Mouse (Mus musculus) adipocyte (in vitro differentiated cells): Measurements from ENCODE around the gene Grip1.
A peak's percentile ranks its signal among the peaks of the same experiment; 100 is the strongest.

Experiments used
- DNase-seq: peaks from one replicate; pipeline ENCODE4 v3.0.0-alpha.2; 2016; ENCODE audit warnings: low spot score

Grip1 gene

GRCm38 (mm10) chr10:119573134-119573533 lies 119.5 kb downstream of the Grip1 start:
- DNase-seq: no peak

- no peak for DNase-seq
Measured at GRCm38 (mm10) chr10:119575780-119576179, 122.2 kb downstream of the Grip1 start.

GRCm38 (mm10) chr10:119580024-119580423 lies 126.4 kb downstream of the Grip1 start:
- DNase-seq: no peak

- no peak for DNase-seq
Measured at GRCm38 (mm10) chr10:119584666-119585065, 131.0 kb downstream of the Grip1 start.

- no peak for DNase-seq
Measured at GRCm38 (mm10) chr10:119586976-119587375, 133.3 kb downstream of the Grip1 start.

- no peak for DNase-seq
Measured at GRCm38 (mm10) chr10:119596822-119597221, 143.2 kb downstream of the Grip1 start.

- no peak for DNase-seq
Measured at GRCm38 (mm10) chr10:119607501-119607900, 153.9 kb downstream of the Grip1 start.

- DNase-seq: no peak
Measured at GRCm38 (mm10) chr10:119608998-119609397, 155.4 kb downstream of the Grip1 start.

- DNase-seq: no peak
Measured at GRCm38 (mm10) chr10:119610279-119610895, 156.8 kb downstream of the Grip1 start.

GRCm38 (mm10) chr10:119612034-119612433 lies 158.4 kb downstream of the Grip1 start:
- DNase-seq: no peak

- no peak for DNase-seq
Measured at GRCm38 (mm10) chr10:119614726-119615125, 161.1 kb downstream of the Grip1 start.

- DNase-seq: peak; percentile 43
Measured at GRCm38 (mm10) chr10:119615240-119615885, 161.7 kb downstream of the Grip1 start.

- no peak for DNase-seq
Measured at GRCm38 (mm10) chr10:119616078-119616477, 162.4 kb downstream of the Grip1 start.

GRCm38 (mm10) chr10:119628656-119629055 lies 175.0 kb downstream of the Grip1 start:
- no peak for DNase-seq

GRCm38 (mm10) chr10:119630401-119630800 lies 176.8 kb downstream of the Grip1 start:
- DNase-seq: no peak

- no peak for DNase-seq
Measured at GRCm38 (mm10) chr10:119631966-119632365, 178.3 kb downstream of the Grip1 start.

GRCm38 (mm10) chr10:119634544-119634943 lies 180.9 kb downstream of the Grip1 start:
- DNase-seq: no peak

- no peak for DNase-seq
Measured at GRCm38 (mm10) chr10:119640534-119640933, 186.9 kb downstream of the Grip1 start.

- DNase-seq: no peak
Measured at GRCm38 (mm10) chr10:119641011-119641410, 187.4 kb downstream of the Grip1 start.

GRCm38 (mm10) chr10:119644289-119644688 lies 190.7 kb downstream of the Grip1 start:
- no peak for DNase-seq

GRCm38 (mm10) chr10:119646500-119647439 lies 193.1 kb downstream of the Grip1 start:
- DNase-seq: peak; percentile 39

GRCm38 (mm10) chr10:119660677-119661353 lies 207.2 kb downstream of the Grip1 start:
- no peak for DNase-seq
